Mouse (Mus musculus) c-Kit-negative CD71-positive TER-119-positive erythroid progenitor cells, embryonic 14.5 days (primary cell): ENCODE data around the gene Maml1.
A peak's percentile ranks its signal among the peaks of the same experiment; 100 is the strongest.

Source experiments
- DNase-seq: peaks from one replicate; pipeline ENCODE4 v3.0.0-alpha.2; 2013; ENCODE audit warnings: low read depth, low spot score

Gene Maml1

DNA sequence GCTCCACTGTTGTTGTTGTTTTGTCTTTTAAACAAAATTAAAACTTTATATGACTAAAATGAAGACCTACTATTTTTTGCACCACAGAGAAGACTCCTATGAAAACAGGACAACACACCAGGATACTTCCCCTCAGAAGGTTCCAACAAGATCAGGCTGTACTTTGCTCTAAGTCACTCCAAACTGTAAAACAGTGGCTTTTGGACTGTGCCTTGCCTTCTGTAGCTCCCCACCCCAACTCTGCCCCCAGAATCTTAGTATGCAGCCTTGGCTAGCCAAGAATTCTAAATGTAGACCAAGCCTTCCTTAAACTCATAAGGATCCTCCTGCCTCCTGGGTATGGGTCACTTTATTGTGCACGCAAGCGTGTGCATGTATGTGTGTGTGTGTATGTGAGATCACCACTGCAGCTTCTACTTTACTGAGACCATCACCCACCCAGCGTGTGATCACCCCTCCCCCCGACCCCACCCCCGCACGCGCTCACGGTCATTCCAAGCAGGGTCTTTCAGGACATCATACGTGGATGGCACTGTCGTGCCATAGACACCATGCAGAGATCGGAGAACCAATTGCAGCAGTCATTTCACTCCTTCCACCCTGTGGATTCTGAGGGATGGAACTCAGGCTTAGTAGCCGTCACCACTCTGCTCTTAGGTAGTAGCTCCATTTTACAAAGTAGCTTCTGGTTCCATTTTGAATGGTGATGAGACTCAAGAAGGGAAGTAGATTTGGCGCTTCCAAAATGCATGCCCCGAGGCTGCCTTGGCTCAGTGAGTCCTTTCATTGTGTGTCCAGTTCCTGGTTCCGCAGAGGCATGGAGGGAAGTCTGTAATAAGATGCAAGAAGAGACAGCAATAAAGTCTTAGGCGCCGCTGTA, 68.1 kb downstream of the Maml1 start:
- no peak for DNase-seq

DNA sequence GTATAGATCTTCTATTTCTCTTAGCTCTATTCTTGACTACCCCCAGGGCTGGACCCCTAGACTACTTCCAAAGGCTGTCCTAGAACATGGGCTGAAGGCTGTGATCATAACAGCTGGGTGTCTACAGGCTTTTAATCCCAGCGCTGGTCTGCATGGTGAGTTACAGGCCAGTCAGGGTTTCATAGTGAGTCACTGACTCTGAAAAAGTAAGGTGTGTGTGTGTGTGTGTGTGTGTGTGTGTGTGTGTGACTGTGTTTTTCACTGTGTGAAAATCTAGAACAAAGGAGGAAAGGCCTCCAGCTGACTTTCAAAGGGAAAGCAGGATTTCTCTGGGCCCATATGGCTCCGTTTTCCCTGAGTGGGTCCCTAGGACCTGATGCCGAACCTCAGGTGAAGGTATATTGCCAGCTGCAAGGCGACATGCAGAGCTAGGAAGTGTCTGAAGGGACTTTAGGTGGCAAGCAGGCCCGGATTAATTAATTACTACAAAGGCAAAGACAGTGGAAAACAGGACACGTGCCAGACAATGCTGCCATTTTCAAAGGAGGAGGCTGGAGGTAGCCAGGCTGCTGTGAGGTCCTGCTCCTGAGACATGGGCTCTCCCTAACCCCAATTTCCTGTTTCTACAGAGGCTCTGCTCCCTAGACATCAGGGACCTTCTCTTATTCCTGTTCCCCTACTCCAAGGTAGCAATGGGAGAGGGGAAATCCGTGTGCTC, 69.4 kb downstream of the Maml1 start:
- no peak for DNase-seq

DNA sequence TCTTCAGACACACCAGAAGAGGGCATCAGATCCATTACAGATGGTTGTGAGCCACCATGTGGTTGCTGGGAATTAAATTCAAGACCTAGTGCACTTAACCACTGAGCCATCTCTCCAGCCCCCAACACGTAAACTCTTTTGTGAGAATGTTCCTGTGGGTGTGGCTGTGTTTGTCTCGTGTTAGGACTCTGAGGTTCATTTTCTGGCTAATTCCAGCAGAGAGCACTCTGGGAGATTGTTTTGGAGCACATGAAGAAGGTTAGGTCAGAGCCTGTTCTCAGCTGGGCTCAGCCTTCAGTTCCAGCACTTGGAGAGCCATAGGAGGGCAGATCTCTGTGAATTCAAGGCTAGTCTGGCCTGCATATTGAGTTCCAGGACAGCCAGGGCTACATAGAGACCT, 72.3 kb downstream of the Maml1 start:
- DNase-seq, result no peak

DNA sequence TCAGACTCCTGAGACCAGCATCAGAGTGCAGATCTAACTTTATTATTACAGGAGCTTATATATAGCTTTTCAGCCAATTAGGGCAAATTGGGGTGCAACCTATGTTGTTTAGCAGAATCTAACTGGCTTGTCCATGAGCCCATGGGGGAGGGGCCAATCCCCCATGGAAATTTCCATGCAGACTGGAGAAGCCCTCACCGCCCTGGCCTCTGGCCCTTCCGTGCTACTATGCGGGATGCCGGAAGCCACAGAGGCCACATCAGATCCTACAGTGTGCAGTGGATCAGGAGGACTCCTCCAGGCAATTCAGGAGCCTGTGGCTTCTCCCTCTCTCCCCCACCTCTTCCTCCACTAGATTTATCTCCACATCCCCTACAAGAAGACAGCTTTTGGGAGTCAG, 74.3 kb downstream of the Maml1 start:
- DNase-seq, result no peak

DNA sequence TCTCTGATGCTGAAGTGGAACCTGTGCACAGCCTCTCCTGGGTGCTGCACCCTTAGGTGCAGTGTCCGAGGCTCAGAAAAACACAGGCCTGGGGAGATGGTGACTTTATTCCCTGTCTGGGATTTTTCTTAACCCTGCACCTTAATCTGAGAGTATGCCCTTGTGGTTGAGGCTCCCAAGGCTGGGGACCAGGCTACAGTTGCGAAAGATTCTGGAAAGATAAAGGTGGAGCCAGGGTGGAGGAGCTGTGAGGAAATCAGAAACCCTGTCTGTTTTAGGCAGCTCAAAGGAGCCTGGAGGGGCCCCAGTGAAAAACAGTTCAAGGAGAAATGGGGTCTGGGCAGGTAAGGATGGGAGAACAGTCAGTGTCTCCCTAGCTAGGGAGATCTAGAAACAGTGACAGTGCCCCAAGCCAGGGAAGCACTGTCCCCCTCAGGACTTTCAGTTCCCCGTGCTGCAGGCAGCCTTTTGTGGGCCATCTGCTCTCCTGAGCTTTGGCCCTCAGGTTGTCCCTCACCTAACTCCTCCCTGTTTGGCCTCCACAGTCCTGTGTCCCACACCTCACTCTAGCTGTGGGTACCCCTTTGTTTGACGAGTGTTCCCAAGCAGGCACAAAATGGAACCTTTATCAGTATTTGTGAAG, 75.3 kb downstream of the Maml1 start:
- DNase-seq, result no peak

DNA sequence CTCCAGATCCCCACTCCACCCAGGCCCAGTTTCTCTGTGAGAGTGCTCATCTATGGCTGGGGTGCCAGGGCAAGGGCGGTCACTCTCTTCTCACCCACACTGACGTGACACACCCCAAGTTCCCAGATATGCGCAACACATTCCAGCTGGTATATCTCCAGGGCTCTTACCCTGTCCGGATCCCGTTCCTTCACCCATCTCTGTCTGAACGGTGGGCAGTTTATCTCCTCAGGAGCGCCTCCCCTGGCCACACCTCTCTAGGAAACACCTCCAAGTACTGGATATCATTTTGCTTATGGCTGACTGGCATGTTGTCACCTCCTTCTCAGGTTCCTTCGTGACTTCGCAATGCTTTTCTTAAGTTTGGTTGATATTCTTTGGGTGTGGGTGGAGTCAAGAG, 76.5 kb downstream of the Maml1 start:
- no peak for DNase-seq

DNA sequence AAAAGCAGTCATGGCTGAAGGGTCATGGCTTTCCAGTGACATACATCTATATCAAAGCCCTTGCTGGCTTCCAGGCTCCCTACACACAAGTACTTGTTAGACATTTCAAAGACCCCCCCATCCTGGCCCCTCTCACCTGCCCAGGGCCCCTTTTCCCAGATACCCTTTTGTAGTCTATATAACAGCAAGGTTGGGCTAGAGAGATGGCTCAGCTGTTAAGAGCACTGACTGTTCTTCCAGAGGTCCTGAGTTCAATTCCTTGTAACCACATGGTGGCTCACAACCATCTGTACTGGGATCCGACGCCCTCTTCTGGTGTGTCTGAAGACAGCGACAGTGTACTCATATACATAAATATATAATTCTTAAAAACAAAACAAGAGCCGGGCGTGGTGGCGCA, 77.5 kb downstream of the Maml1 start:
- DNase-seq, result no peak

DNA sequence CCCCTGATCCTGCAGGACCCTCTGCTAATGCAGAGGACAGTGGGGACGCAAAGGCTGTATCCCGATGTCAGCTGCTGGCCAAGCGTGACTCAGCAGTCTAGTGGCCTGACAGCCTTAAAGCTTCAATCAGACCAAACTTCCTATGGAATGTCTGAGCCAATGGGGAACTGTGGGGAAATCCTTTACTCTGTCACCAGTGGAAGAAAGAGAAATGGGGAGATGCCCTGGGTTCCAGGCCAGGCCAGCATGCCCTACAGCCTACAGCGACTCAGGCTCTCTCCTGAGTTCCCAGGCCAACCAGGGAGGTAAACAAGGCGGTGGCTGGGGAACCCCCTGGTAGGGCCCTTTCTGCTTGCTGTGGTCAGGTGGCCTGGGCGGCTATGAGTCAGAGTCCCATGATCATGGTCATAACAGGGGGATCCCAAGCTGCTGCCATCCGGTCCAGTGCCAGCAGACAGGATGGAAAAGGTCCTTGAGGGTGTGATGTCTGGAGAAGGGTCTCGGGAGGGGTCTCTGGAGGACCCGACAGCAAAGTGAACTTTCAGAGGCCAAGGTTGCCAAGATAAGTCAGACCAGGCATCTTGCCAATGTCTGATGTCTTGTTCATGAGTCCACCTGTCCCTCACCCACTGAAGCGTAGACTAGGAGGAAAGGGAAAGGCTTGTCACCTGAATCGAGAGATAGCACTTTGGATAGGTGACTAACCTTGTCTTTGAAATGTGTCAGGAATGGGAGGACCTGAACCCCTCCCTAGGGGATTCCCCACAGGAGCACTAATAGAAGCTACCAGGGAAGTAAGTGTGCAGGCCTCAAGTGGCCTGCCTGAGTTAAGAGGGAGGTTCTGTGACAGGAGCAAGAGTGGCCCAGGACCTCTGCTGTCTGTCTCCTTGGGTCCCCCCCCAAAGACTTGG, 79.0 kb downstream of the Maml1 start:
- no peak for DNase-seq

DNA sequence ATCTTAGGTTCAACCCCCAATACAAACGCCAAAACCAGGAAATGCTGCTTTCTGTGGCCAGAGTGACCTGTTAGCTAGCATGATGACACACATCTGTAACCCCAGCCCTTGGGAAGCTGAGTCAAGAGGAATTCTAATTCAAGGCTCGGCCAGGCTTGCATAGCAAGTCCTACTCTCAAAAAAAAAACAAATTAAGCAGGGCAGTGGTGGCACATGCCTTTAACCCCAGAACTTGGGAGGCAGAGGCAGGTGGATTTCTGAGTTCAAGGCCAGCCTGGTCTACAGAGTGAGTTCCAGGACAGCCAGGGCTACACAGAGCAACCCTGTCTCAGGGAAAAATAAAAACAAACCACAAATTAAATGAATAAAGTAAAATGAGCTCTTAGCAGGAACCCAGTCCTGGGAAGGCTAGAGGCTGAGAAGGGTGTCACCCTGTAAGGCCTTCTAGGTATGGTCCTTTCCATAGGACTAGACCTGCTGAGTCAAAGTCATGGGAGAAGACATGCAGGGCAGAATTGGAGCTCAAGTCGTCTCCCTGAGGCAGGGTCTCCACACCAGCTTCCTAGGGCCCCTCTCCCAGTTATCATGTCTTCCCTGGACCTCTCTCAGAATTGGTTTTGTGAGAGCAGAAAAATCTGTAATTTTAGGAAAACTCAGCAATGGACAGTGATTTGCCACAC, 79.9 kb downstream of the Maml1 start:
- DNase-seq, result no peak

DNA sequence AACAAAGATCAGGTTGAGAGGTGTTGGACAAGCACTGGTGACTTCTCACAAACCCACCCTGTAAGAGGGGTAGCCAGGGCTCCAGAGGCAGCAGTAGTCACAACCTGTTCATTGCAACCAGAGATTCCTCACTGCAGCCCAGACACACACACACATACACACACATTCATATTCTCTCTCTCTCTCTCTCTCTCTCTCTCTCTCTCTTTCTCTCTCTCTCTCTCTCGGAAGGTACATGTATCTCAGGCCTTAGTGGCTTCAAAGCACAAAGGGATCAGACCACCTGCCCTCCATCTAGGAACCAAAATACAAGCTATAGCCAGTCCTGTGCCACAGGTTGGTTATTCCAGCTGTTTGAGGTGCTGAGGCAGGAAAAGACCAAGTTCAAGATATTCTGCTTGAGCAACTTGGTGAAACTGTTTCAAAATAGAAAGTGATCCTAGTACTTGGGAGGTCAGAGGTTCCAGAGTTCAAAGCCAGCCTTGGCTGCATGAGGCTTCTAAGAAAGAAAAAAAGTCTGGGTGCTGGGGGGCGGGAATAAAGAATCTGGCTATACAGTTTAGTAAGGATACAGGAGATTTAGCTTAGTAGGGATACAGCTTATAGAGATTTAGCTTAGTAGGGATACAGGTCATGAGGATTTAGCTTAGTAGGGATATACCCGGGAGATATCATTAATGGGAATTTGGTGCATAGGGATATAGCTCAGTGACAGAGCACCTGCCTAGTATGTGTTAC, 80.6 kb downstream of the Maml1 start:
- DNase-seq, result no peak

DNA sequence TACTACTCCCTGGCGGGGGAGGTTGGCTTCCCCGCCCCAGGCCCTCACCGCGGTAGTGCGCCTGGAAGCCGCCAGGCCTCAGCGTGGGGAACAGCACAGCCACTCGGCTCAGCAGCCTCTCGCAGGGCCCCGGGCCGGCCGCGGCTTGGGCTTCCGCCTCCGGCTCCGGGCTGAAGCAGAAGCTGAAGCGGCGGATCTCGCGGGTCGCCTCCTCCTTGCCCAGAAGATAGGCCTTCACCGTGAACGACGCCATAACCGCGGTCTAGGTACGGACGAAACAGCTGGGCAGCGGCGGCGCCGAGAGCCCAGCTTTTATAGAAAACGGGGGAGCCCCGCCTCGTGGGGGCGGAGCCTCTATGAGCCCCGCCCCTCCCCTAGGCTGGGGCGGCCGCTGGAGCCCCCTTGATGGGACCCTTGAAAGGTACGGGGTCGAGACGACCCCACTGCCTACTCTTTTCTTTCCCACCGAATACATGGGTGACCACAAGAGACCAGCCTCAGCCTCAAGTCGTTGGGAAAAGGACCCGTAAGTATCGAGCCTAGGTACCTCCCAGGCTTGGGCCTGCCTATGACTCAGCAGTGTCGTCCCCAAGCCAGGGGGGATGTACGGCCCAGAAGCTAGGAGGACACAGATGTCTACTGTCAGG, 81.5 kb downstream of the Maml1 start, which contains the start of the genes Sqstm1 and Mgat4b:
Sqstm1 (minus strand) TSS at position 323 of the 647 bp plus-strand sequence.
Mgat4b (plus strand) TSS at position 386 of the 647 bp plus-strand sequence.
- peak; percentile 71 for DNase-seq

DNA sequence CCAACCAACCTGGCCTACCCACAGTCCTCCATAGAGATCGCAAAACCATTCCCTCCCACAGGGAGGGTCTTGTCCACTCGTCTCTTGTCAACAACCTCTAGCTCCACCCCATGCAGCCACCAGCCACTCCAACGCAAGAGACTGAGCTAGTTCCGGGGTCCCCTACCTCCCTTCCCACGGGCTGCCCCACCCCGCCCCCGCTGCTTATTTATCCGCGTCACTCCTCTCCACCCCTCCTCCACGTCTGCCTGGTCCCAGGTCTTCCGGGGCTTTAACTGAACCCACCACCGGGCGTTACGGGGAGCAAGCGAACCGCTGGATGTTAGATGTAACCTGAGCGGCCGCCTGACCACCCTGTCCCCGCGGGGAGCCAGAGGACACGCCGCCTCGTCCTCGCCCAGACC, 82.0 kb downstream of the Maml1 start:
- peak; percentile 69 for DNase-seq

DNA sequence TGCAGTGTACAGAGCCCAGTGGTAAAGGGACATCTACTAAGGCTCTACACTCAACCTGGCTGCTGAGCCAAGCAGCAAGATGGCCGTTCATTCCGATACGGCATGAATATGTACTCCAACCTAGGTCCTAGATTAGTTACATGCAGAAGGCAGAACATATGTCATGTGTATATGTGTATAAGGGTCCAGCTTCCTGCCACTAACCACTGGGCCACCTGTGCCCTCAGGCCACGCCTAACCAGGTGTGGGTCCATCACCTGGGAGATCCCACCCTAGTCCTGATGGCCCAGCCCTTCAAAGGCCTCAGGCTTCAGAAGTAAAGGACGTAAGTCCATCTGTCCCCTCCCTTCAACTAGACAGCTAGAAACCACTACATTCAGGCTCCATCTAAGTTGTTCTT, 84.1 kb downstream of the Maml1 start:
- DNase-seq, result no peak

DNA sequence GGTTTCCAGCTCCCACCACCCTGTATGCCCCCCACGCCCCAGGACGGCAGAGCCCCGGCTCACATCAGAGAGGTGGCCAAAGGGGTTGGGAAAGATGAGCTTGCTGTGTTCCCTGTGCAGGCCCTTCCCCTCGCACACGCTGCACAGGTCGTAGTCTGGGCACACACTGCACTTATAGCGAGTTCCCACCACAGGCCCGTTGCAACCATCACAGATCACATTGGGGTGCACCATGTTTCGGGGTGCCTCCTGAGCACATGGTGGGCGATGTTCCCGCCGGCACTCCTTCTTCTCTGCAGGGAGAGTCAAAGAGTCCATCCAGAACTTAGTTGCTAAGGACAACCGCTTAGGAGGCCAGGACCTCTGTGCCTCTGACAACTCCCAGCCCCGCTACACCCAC, 84.8 kb downstream of the Maml1 start:
- DNase-seq, result no peak

DNA sequence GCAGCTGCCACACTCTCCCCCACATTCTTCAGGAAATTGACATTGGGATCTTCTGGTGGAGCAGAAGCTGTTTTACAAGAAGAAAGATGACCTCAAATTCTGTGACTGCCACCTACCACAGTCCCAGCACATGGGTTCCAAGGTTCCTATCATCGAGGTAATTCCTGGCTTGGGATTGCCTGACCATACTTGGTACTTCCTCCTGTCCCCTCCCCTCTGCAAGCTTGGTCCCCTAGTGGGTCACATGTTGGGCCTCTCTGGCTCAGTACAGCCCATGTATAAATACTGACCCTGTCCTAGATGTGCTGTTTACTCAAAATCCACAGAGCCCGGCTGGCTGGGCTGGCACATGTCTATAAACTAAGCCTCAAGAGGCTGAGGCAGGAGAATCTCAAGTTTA, 86.1 kb downstream of the Maml1 start:
- DNase-seq, result no peak
